In the genomic region with DNA sequence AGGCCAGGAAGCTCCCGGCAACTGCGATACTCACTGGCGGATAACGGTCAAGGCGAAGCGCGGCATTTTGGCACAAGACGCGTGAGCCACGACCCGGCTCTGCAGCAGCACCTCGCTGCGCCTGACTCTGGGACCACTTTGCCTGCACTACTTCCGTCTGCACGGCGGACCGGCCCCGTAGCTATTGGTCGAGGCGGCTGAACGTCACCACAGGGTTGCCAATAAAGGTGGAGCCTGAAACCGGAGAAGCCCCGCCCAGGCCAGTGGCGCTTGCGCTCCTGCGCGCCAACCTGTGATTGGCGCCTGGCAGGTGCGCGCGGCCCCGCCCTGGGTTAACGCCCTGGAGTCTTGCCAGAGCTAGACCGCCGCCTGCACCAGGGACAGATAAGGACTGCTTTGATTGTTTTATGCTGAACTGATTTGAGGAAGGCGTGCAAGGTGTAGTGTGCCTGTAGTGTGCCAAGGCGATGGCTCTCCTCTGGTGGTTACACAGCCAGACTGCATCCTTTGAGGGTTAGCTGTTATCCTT, we compare ENCODE assay signal across 8 mouse cellular contexts. TPM values are rescaled to one million over a fixed set of nuclear protein-coding genes. Genes with fewer than 3 reads are reported as not detected.
DNase-seq lines count a peak whose midpoint lies in the region; ATAC-seq lines count a peak whose summit lies in the region.

A gene (minus strand): TSS at position 156 of the 529 bp plus-strand sequence.

- peak; percentile 100 for ATAC-seq in hindbrain, embryonic 16.5 days

- no peak within 1 kb of the TSS; the same call in 1 of the 2 replicates for H3K27ac ChIP-seq in hindbrain, embryonic 16.5 days (ENCODE audit: low read depth, low read length)
- peak within 1 kb of the TSS; percentile 5; the same call in 1 of the 2 replicates for H3K27ac ChIP-seq in macrophage

- under 1% methylated on average over 37 of the region's 37 CpGs for WGBS in hindbrain, embryonic 16.5 days
- under 1% methylated on average over 37 of the region's 37 CpGs for whole genome bisulfite sequencing in macrophage (ENCODE audit: missing documents)

- H3K79me2 ChIP-seq in macrophage (ENCODE audit: inconsistent target): peaks cover 48% of the 10 kb centered on the region; the same call in 1 of the 2 replicates

- peaks cover 8% of the 10 kb centered on the region for H3K4me1 ChIP-seq in hindbrain, embryonic 16.5 days (ENCODE audit: control insufficient read depth, insufficient read depth, low read depth, low read length)

- DNase-seq in WW6 (ENCODE audit: low read depth, low spot score): peak; percentile 98
- DNase-seq in cerebellum, postnatal 4 days (ENCODE audit: low spot score in 2 of 2): peak; percentile 85 to 93
- peak; percentile 95 for DNase-seq in gastrocnemius, adult 18-20 months (ENCODE audit: low spot score)
- peak; percentile 90 to 95 for DNase-seq in left cerebral cortex, adult 18-20 months (ENCODE audit: low spot score in 2 of 2)
- peak; percentile 97 for DNase-seq in right cerebral cortex, adult 18-20 months
- DNase-seq in urinary bladder, postnatal 10 days (ENCODE audit: low spot score): peak; percentile 66

- H3K9me3 ChIP-seq in hindbrain, embryonic 16.5 days (ENCODE audit: control insufficient read depth, low read length): no peaks in the 10 kb centered on the region

- no peaks in the 10 kb centered on the region for H3K36me3 ChIP-seq in hindbrain, embryonic 16.5 days (ENCODE audit: control insufficient read depth, insufficient read depth, low read length)
- H3K36me3 ChIP-seq in macrophage (ENCODE audit: inconsistent target): no peaks in the 10 kb centered on the region

- H3K27me3 ChIP-seq in hindbrain, embryonic 16.5 days (replicated peaks; ENCODE audit: control insufficient read depth, insufficient read depth, low read length): no peaks in the 10 kb centered on the region

- H3K4me2 ChIP-seq in hindbrain, embryonic 16.5 days (ENCODE audit: low read length): peak within 1 kb of the TSS; percentile 85

- peak within 1 kb of the TSS; percentile 56 for H3K4me3 ChIP-seq in hindbrain, embryonic 16.5 days (ENCODE audit: low read length)
- H3K4me3 ChIP-seq in macrophage (ENCODE audit: inconsistent target): peak within 1 kb of the TSS; percentile 85

- H3K9ac ChIP-seq in hindbrain, embryonic 16.5 days (ENCODE audit: low read depth, low read length): peak within 1 kb of the TSS; percentile 59

RNA-seq across cellular contexts. Expression of the gene that starts here (rescaled TPM):
- 100 to 1,000 TPM in 1 of 2 experiments, 10 to 100 TPM in 1; 99.5 to 105 TPM for total RNA-seq in gastrocnemius, adult 18-20 months (2021)
- 6.0 and 8.6 TPM in 2 replicates for polyA plus RNA-seq in hindbrain, embryonic 16.5 days (2015; fragmentation: Nextera tagmentation; extraction: Ambion mirVana)
- total RNA-seq in left cerebral cortex, adult 18-20 months (2021): 10 to 100 TPM; 24.9 to 29.8 TPM
- 10 to 100 TPM in 2 of 26 experiments, 1 to 10 TPM in 24; 1.8 to 12.4 (median 5.7) TPM for total RNA-seq in macrophage (2018; cell fraction: chromatin; rRNA removed)
- 10 to 100 TPM in 1 of 26 experiments, 1 to 10 TPM in 25; 4.3 to 10.5 (median 7.7) TPM for total RNA-seq in macrophage (2018; cell fraction: cytosol; rRNA removed)
- total RNA-seq in macrophage (2018; cell fraction: nucleus; rRNA removed): 10 to 100 TPM in 3 of 26 experiments, 1 to 10 TPM in 23; 3.2 to 13.2 (median 6.3) TPM
- 5.2 to 11.5 TPM (median 7.0 TPM) in 3 replicates for polyA plus RNA-seq in macrophage (2018)
